Mouse (Mus musculus): ENCODE data around the gene Foxn3. TPM values are rescaled to one million over a fixed set of nuclear protein-coding genes. Genes with fewer than 3 reads are reported as not detected.

The Foxn3 gene
- polyA plus RNA-seq, 1 experiment from 2014 or later: 23.5 TPM

- 71% methylated on average over 7 of the region's 7 CpGs for WGBS (ENCODE audit: insufficient replicate concordance)
- Histone ChIP-seq H3K4me1 (ENCODE audit: control insufficient read depth, low read depth, low read length) (no peaks in the 10 kb centered on the region), H3K4me3 (ENCODE audit: low read depth, low read length) (no peak overlapping the region), H3K9me3 (replicated peaks; ENCODE audit: control insufficient read depth, low read length) (no peaks in the 10 kb centered on the region), H3K36me3 (ENCODE audit: control insufficient read depth, insufficient read depth) (no peaks in the 10 kb centered on the region), H3K27me3 (ENCODE audit: control insufficient read depth, insufficient read depth, low read depth, low read length) (no peaks in the 10 kb centered on the region), H3K27ac (ENCODE audit: low read length) (no peak overlapping the region), H3K9ac (ENCODE audit: low read depth, low read length) (no peak overlapping the region), H3K4me2 (ENCODE audit: low read depth, low read length) (no peak overlapping the region)
- no peak for ATAC-seq (ENCODE audit: low read depth)
These were observed 346.2 kb downstream of the Foxn3 start for GRCm38 (mm10) chr12:99217145-99217698.

GRCm38 (mm10) chr12:99216341-99216761, 347.0 kb downstream of the Foxn3 start:
- Histone ChIP-seq H3K4me3 (ENCODE audit: low read depth, low read length) (no peak overlapping the region), H3K4me1 (ENCODE audit: control insufficient read depth, low read depth, low read length) (no peaks in the 10 kb centered on the region), H3K27ac (ENCODE audit: low read length) (no peak overlapping the region), H3K9ac (ENCODE audit: low read depth, low read length) (no peak overlapping the region), H3K4me2 (ENCODE audit: low read depth, low read length) (no peak overlapping the region), H3K27me3 (ENCODE audit: control insufficient read depth, insufficient read depth, low read depth, low read length) (no peaks in the 10 kb centered on the region), H3K9me3 (replicated peaks; ENCODE audit: control insufficient read depth, low read length) (no peaks in the 10 kb centered on the region), H3K36me3 (ENCODE audit: control insufficient read depth, insufficient read depth) (no peaks in the 10 kb centered on the region)
- WGBS (ENCODE audit: insufficient replicate concordance): 70% methylated on average over 5 of the region's 5 CpGs
- ATAC-seq (ENCODE audit: low read depth): no peak

GRCm38 (mm10) chr12:99215521-99216255, 347.7 kb downstream of the Foxn3 start:
- Histone ChIP-seq H3K4me3 (ENCODE audit: low read depth, low read length) (no peak overlapping the region), H3K36me3 (ENCODE audit: control insufficient read depth, insufficient read depth) (no peaks in the 10 kb centered on the region), H3K27me3 (ENCODE audit: control insufficient read depth, insufficient read depth, low read depth, low read length) (no peaks in the 10 kb centered on the region), H3K4me1 (ENCODE audit: control insufficient read depth, low read depth, low read length) (no peaks in the 10 kb centered on the region), H3K9ac (ENCODE audit: low read depth, low read length) (no peak overlapping the region), H3K27ac (ENCODE audit: low read length) (no peak overlapping the region), H3K9me3 (replicated peaks; ENCODE audit: control insufficient read depth, low read length) (no peaks in the 10 kb centered on the region), H3K4me2 (ENCODE audit: low read depth, low read length) (no peak overlapping the region)
- no peak for ATAC-seq (ENCODE audit: low read depth)
- WGBS (ENCODE audit: insufficient replicate concordance): 71% methylated on average over 11 of the region's 11 CpGs

- ATAC-seq (ENCODE audit: low read depth): no peak
- no peaks in the 10 kb centered on the region for H3K27me3 ChIP-seq (ENCODE audit: control insufficient read depth, insufficient read depth, low read depth, low read length)
- H3K27ac ChIP-seq (ENCODE audit: low read length): no peak overlapping the region
- H3K9ac ChIP-seq (ENCODE audit: low read depth, low read length): no peak overlapping the region
- H3K36me3 ChIP-seq (ENCODE audit: control insufficient read depth, insufficient read depth): no peaks in the 10 kb centered on the region
- no peak overlapping the region for H3K4me2 ChIP-seq (ENCODE audit: low read depth, low read length)
- no peaks in the 10 kb centered on the region for H3K4me1 ChIP-seq (ENCODE audit: control insufficient read depth, low read depth, low read length)
- no peak overlapping the region for H3K4me3 ChIP-seq (ENCODE audit: low read depth, low read length)
- WGBS (ENCODE audit: insufficient replicate concordance): 69% methylated on average over 5 of the region's 5 CpGs
- no peaks in the 10 kb centered on the region for H3K9me3 ChIP-seq (replicated peaks; ENCODE audit: control insufficient read depth, low read length)
These were observed 349.3 kb downstream of the Foxn3 start for GRCm38 (mm10) chr12:99214098-99214497.

GRCm38 (mm10) chr12:99213218-99213617, 350.2 kb downstream of the Foxn3 start:
- no peak for ATAC-seq (ENCODE audit: low read depth)
- Histone ChIP-seq H3K4me2 (ENCODE audit: low read depth, low read length) (no peak overlapping the region), H3K9me3 (replicated peaks; ENCODE audit: control insufficient read depth, low read length) (no peaks in the 10 kb centered on the region), H3K27ac (ENCODE audit: low read length) (no peak overlapping the region), H3K4me1 (ENCODE audit: control insufficient read depth, low read depth, low read length) (no peaks in the 10 kb centered on the region), H3K27me3 (ENCODE audit: control insufficient read depth, insufficient read depth, low read depth, low read length) (no peaks in the 10 kb centered on the region), H3K9ac (ENCODE audit: low read depth, low read length) (no peak overlapping the region), H3K4me3 (ENCODE audit: low read depth, low read length) (no peak overlapping the region), H3K36me3 (ENCODE audit: control insufficient read depth, insufficient read depth) (no peaks in the 10 kb centered on the region)
- 50% methylated on average over 12 of the region's 12 CpGs for WGBS (ENCODE audit: insufficient replicate concordance)

- ATAC-seq (ENCODE audit: low read depth): no peak
- Histone ChIP-seq H3K4me2 (ENCODE audit: low read depth, low read length) (no peak overlapping the region), H3K27ac (ENCODE audit: low read length) (no peak overlapping the region), H3K4me3 (ENCODE audit: low read depth, low read length) (no peak overlapping the region), H3K27me3 (ENCODE audit: control insufficient read depth, insufficient read depth, low read depth, low read length) (no peaks in the 10 kb centered on the region), H3K36me3 (ENCODE audit: control insufficient read depth, insufficient read depth) (no peaks in the 10 kb centered on the region), H3K9me3 (replicated peaks; ENCODE audit: control insufficient read depth, low read length) (no peaks in the 10 kb centered on the region), H3K9ac (ENCODE audit: low read depth, low read length) (no peak overlapping the region), H3K4me1 (ENCODE audit: control insufficient read depth, low read depth, low read length) (no peaks in the 10 kb centered on the region; the same call in 1 of the 2 replicates)
- 78% methylated on average over 8 of the region's 8 CpGs for WGBS (ENCODE audit: insufficient replicate concordance)
These were observed 353.6 kb downstream of the Foxn3 start for GRCm38 (mm10) chr12:99209801-99210200.

GRCm38 (mm10) chr12:99208251-99208650, 355.1 kb downstream of the Foxn3 start:
- ATAC-seq (ENCODE audit: low read depth): no peak
- no peak overlapping the region for H3K4me2 ChIP-seq (ENCODE audit: low read depth, low read length)
- H3K9me3 ChIP-seq (replicated peaks; ENCODE audit: control insufficient read depth, low read length): no peaks in the 10 kb centered on the region
- no peaks in the 10 kb centered on the region; the same call in 1 of the 2 replicates for H3K4me1 ChIP-seq (ENCODE audit: control insufficient read depth, low read depth, low read length)
- no peak overlapping the region for H3K27ac ChIP-seq (ENCODE audit: low read length)
- no peaks in the 10 kb centered on the region for H3K27me3 ChIP-seq (ENCODE audit: control insufficient read depth, insufficient read depth, low read depth, low read length)
- no peak overlapping the region for H3K4me3 ChIP-seq (ENCODE audit: low read depth, low read length)
- H3K36me3 ChIP-seq (ENCODE audit: control insufficient read depth, insufficient read depth): no peaks in the 10 kb centered on the region
- 80% methylated on average over 9 of the region's 9 CpGs for WGBS (ENCODE audit: insufficient replicate concordance)
- H3K9ac ChIP-seq (ENCODE audit: low read depth, low read length): no peak overlapping the region

- Histone ChIP-seq H3K9me3 (replicated peaks; ENCODE audit: control insufficient read depth, low read length) (no peaks in the 10 kb centered on the region), H3K36me3 (ENCODE audit: control insufficient read depth, insufficient read depth) (no peaks in the 10 kb centered on the region), H3K4me3 (ENCODE audit: low read depth, low read length) (no peak overlapping the region), H3K4me2 (ENCODE audit: low read depth, low read length) (no peak overlapping the region), H3K27ac (ENCODE audit: low read length) (no peak overlapping the region), H3K9ac (ENCODE audit: low read depth, low read length) (no peak overlapping the region), H3K4me1 (ENCODE audit: control insufficient read depth, low read depth, low read length) (no peaks in the 10 kb centered on the region; the same call in 1 of the 2 replicates), H3K27me3 (ENCODE audit: control insufficient read depth, insufficient read depth, low read depth, low read length) (no peaks in the 10 kb centered on the region)
- WGBS (ENCODE audit: insufficient replicate concordance): 70% methylated on average over 15 of the region's 15 CpGs
- ATAC-seq (ENCODE audit: low read depth): peak; percentile 53; the same call in 1 of the 2 replicates
These were observed 356.3 kb downstream of the Foxn3 start for GRCm38 (mm10) chr12:99207014-99207612.

- H3K9ac ChIP-seq (ENCODE audit: low read depth, low read length): no peak overlapping the region
- no peak for ATAC-seq (ENCODE audit: low read depth)
- no peaks in the 10 kb centered on the region; the same call in 1 of the 2 replicates for H3K4me1 ChIP-seq (ENCODE audit: control insufficient read depth, low read depth, low read length)
- no peaks in the 10 kb centered on the region for H3K9me3 ChIP-seq (replicated peaks; ENCODE audit: control insufficient read depth, low read length)
- 61% methylated on average over 8 of the region's 8 CpGs for WGBS (ENCODE audit: insufficient replicate concordance)
- H3K36me3 ChIP-seq (ENCODE audit: control insufficient read depth, insufficient read depth): no peaks in the 10 kb centered on the region
- H3K27ac ChIP-seq (ENCODE audit: low read length): no peak overlapping the region
- H3K27me3 ChIP-seq (ENCODE audit: control insufficient read depth, insufficient read depth, low read depth, low read length): no peaks in the 10 kb centered on the region
- no peak overlapping the region for H3K4me2 ChIP-seq (ENCODE audit: low read depth, low read length)
- H3K4me3 ChIP-seq (ENCODE audit: low read depth, low read length): no peak overlapping the region
These were observed 357.6 kb downstream of the Foxn3 start for GRCm38 (mm10) chr12:99205734-99206133.
